In genomic region chr9:57901601-57902000, GRCm38 (mm10) we compare ENCODE assay signal across 11 mouse cellular contexts. TPM values are rescaled to one million over a fixed set of nuclear protein-coding genes. Genes with fewer than 3 reads are reported as not detected.
DNase-seq lines count a peak whose midpoint lies in the region; ATAC-seq and TF ChIP-seq lines count a peak whose summit lies in the region.
"Had no signal": no experiment of that assay in that cellular context is flagged by ENCODE, and none has a peak within 500 bp of the region (broad histone marks: within the 10 kb centered on the region; RNA-seq: fewer than 3 reads in every experiment).

No protein-coding gene starts in this region.

- no peak for TF ChIP-seq POLR2A in ES-Bruce4 (IDR thresholded peaks at IDR 0.05; ENCODE audit: insufficient read depth, low read length)

- H3K9ac ChIP-seq in ES-Bruce4 (ENCODE audit: low read depth, poor library complexity, severe bottlenecking) = no peak overlapping the region
- H3K9ac ChIP-seq in hindbrain, embryonic 11.5 days (ENCODE audit: low read depth, low read length) = no peak overlapping the region; the same call in 1 of the 2 replicates
- H3K9ac ChIP-seq in midbrain, embryonic 15.5 days = no peak overlapping the region
- no peak overlapping the region for H3K9ac ChIP-seq in intestine, embryonic 15.5 days

- H3K4me2 ChIP-seq in hindbrain, embryonic 11.5 days (replicated peaks; ENCODE audit: low read depth, low read length) = no peak overlapping the region
- peak overlapping the region; percentile 35 for H3K4me2 ChIP-seq in midbrain, embryonic 15.5 days
- no peak overlapping the region for H3K4me2 ChIP-seq in intestine, embryonic 15.5 days (replicated peaks)

- H3K27ac ChIP-seq in ES-Bruce4 (ENCODE audit: insufficient read depth, low read length) = peak overlapping the region; percentile 19; the same call in 1 of the 2 replicates
- H3K27ac ChIP-seq in hindbrain, embryonic 11.5 days (ENCODE audit: low read depth, low read length) = peak overlapping the region; percentile 49; the same call in 1 of the 2 replicates
- peak overlapping the region; percentile 73 for H3K27ac ChIP-seq in midbrain, embryonic 15.5 days
- no peak overlapping the region for H3K27ac ChIP-seq in intestine, embryonic 15.5 days

- 43% methylated on average over 3 of the region's 3 CpGs for WGBS in hindbrain, embryonic 11.5 days
- WGBS in midbrain, embryonic 15.5 days = 30% methylated on average over 3 of the region's 3 CpGs
- WGBS in intestine, embryonic 15.5 days = 77% methylated on average over 3 of the region's 3 CpGs

- peak; percentile 12 for DNase-seq in embryo, embryonic 10.5 days (ENCODE audit: low spot score)
- DNase-seq in embryo, embryonic 10 days (ENCODE audit: low spot score) = no peak
- DNase-seq in hindbrain, embryonic 11.5 days (ENCODE audit: low spot score) = peak; percentile 31
- DNase-seq in frontal cortex, postnatal 10 days (ENCODE audit: low spot score in 2 of 2) = no peak
- DNase-seq: cerebellum, adult 8-10 months; kidney, adult 8-10 months; lung, adult 18-20 months had no signal

- TF ChIP-seq EP300 in ES-Bruce4 (IDR thresholded peaks at IDR 0.05; ENCODE audit: insufficient read depth, low read depth, low read length) = no peak

- H3K27me3 ChIP-seq in ES-Bruce4 (ENCODE audit: control insufficient read depth, insufficient read depth, low read length, poor library complexity, severe bottlenecking) = no peaks in the 10 kb centered on the region
- H3K27me3 ChIP-seq in hindbrain, embryonic 11.5 days (ENCODE audit: control insufficient read depth, insufficient read depth, low read length) = no peaks in the 10 kb centered on the region
- H3K27me3 ChIP-seq in midbrain, embryonic 15.5 days (replicated peaks) = no peaks in the 10 kb centered on the region
- H3K27me3 ChIP-seq in intestine, embryonic 15.5 days (replicated peaks) = no peaks in the 10 kb centered on the region

- no peak overlapping the region for H3K4me3 ChIP-seq in ES-Bruce4 (ENCODE audit: low read depth, low read length)
- H3K4me3 ChIP-seq in hindbrain, embryonic 11.5 days (ENCODE audit: low read depth, low read length) = no peak overlapping the region
- no peak overlapping the region for H3K4me3 ChIP-seq in midbrain, embryonic 15.5 days
- H3K4me3 ChIP-seq in intestine, embryonic 15.5 days (replicated peaks) = no peak overlapping the region

- no peaks in the 10 kb centered on the region for H3K36me3 ChIP-seq in ES-Bruce4 (ENCODE audit: control insufficient read depth, insufficient read depth, low read length, poor library complexity, severe bottlenecking)
- no peaks in the 10 kb centered on the region for H3K36me3 ChIP-seq in hindbrain, embryonic 11.5 days (ENCODE audit: control insufficient read depth, insufficient read depth, low read length)
- H3K36me3 ChIP-seq in midbrain, embryonic 15.5 days (replicated peaks) = no peaks in the 10 kb centered on the region
- no peaks in the 10 kb centered on the region for H3K36me3 ChIP-seq in intestine, embryonic 15.5 days

- no peak; the same call in 1 of the 2 replicates for ATAC-seq in hindbrain, embryonic 11.5 days (ENCODE audit: low FRiP score)
- ATAC-seq in midbrain, embryonic 15.5 days (replicated peaks) = no peak
- ATAC-seq in intestine, embryonic 15.5 days = no peak
- ATAC-seq in megakaryocyte, adult 5-6 weeks (ENCODE audit: poor library complexity, severe bottlenecking) = no peak

- no peaks in the 10 kb centered on the region for H3K9me3 ChIP-seq in ES-Bruce4 (replicated peaks; ENCODE audit: control insufficient read depth, insufficient read depth, low read length, poor library complexity, severe bottlenecking)
- no peaks in the 10 kb centered on the region for H3K9me3 ChIP-seq in hindbrain, embryonic 11.5 days (ENCODE audit: control insufficient read depth, low read length)
- H3K9me3 ChIP-seq in midbrain, embryonic 15.5 days = no peaks in the 10 kb centered on the region
- no peaks in the 10 kb centered on the region for H3K9me3 ChIP-seq in intestine, embryonic 15.5 days

- no peak for TF ChIP-seq CTCF in ES-Bruce4 (IDR thresholded peaks at IDR 0.05; ENCODE audit: low read depth, low read length)

- no peaks in the 10 kb centered on the region for H3K4me1 ChIP-seq in ES-Bruce4 (ENCODE audit: control insufficient read depth, insufficient read depth, low read length)
- 0 out of 2 replicates have a peak, but pooled peaks cover 4% of the 10 kb centered on the region for H3K4me1 ChIP-seq in hindbrain, embryonic 11.5 days (replicated peaks; ENCODE audit: control insufficient read depth, insufficient read depth, low read length)
- peaks cover 17% of the 10 kb centered on the region for H3K4me1 ChIP-seq in midbrain, embryonic 15.5 days
- no peaks in the 10 kb centered on the region for H3K4me1 ChIP-seq in intestine, embryonic 15.5 days (replicated peaks)

RNA-seq across cellular contexts. Expression of gene Ubl7, which starts 9.2 kb away (rescaled TPM):
- polyA plus RNA-seq in ES-Bruce4 (2011; ENCODE audit: insufficient read depth, insufficient read length, low read depth, missing spikeins) = 67.5 and 69.1 TPM in 2 replicates
- polyA plus RNA-seq in hindbrain, embryonic 11.5 days (2014; fragmentation: Nextera tagmentation; extraction: Ambion mirVana) = 121 and 122 TPM in 2 replicates
- polyA plus RNA-seq in midbrain, embryonic 15.5 days (2015; fragmentation: Nextera tagmentation; extraction: Ambion mirVana) = 181 and 183 TPM in 2 replicates
- polyA plus RNA-seq in intestine, embryonic 15.5 days (2015; fragmentation: Nextera tagmentation; extraction: Ambion mirVana) = 89.0 and 91.1 TPM in 2 replicates
- total RNA-seq in megakaryocyte, adult 5-6 weeks (2015) = 82.3 and 95.7 TPM in 2 replicates
- 22.8 and 27.7 TPM in 2 replicates for total RNA-seq in megakaryocyte, adult 5-6 weeks (2017)

RNA-seq across cellular contexts. Expression of gene Sema7a, which starts 38.3 kb away (rescaled TPM):
- polyA plus RNA-seq in ES-Bruce4 (2011; ENCODE audit: insufficient read depth, insufficient read length, low read depth, missing spikeins) = 1.7 and 2.1 TPM in 2 replicates
- polyA plus RNA-seq in hindbrain, embryonic 11.5 days (2014; fragmentation: Nextera tagmentation; extraction: Ambion mirVana) = 2.0 and 3.6 TPM in 2 replicates
- 2.1 and 2.3 TPM in 2 replicates for polyA plus RNA-seq in midbrain, embryonic 15.5 days (2015; fragmentation: Nextera tagmentation; extraction: Ambion mirVana)
- polyA plus RNA-seq in intestine, embryonic 15.5 days (2015; fragmentation: Nextera tagmentation; extraction: Ambion mirVana) = 0.58 and 0.89 TPM in 2 replicates
- 1.1 and 1.4 TPM in 2 replicates for total RNA-seq in megakaryocyte, adult 5-6 weeks (2015)
- total RNA-seq in megakaryocyte, adult 5-6 weeks (2017) = 3.9 and 5.0 TPM in 2 replicates

Comparison
In these comparisons a context has a peak if more than half of its experiments do, and no peak if none do; other contexts are left out.
1. DNase-seq: peak in embryo, embryonic 10.5 days (single experiment) and hindbrain, embryonic 11.5 days (single experiment); none in embryo, embryonic 10 days (single experiment) and frontal cortex, postnatal 10 days (0 of 2).